Mouse (Mus musculus) olfactory bulb, adult 2 months (tissue): ENCODE measurements around the gene Hist1h2be. TPM values are rescaled to one million over a fixed set of nuclear protein-coding genes. Genes with fewer than 3 reads are reported as not detected.

Experiments used
- H3K27ac ChIP-seq: fragments of 200-500 bp; 2 replicates; pipeline ENCODE4 v1.5.1; 2012; ENCODE audit warnings: low read depth, low read length; ENCODE audit not compliant: insufficient read depth
- H3K4me1 ChIP-seq: fragments of 200-500 bp; 2 replicates; pipeline ENCODE4 v1.6.1; 2012; ENCODE audit warnings: low read length; ENCODE audit not compliant: control insufficient read depth, insufficient read depth
- H3K4me3 ChIP-seq: fragments of 200-500 bp; 2 replicates; pipeline ENCODE4 v1.5.1; 2012; ENCODE audit warnings: mild to moderate bottlenecking, low read depth, low read length, moderate library complexity; ENCODE audit not compliant: insufficient read depth
- CTCF ChIP-seq: fragments of 200-500 bp; IDR thresholded peaks from 2 replicates; pipeline ENCODE4 v1.5.1; 2012; ENCODE audit warnings: low read depth, mild to moderate bottlenecking, low read length, moderate library complexity; ENCODE audit not compliant: insufficient read depth
- POLR2A ChIP-seq: fragments of 200-500 bp; IDR thresholded peaks from 2 replicates; pipeline ENCODE4 v1.6.1; 2012; ENCODE audit warnings: mild to moderate bottlenecking, low read depth, low read length, moderate library complexity; ENCODE audit not compliant: insufficient read depth
- WGBS: fragments of 180-500 bp; shearing (Covaris S2); methylation state at CpG from one replicate; pipeline ENCODE4 v1.1.7; 2018; 5-methylcytosine and 5-hydroxymethylcytosine counted together
- polyA plus RNA-seq: library from polyadenylated mRNA; stranded (reverse); fragments of >200 nt; gene quantifications from 2 replicates; pipeline ENCODE4 v1.2.4, GENCODE M21; 2012; ENCODE audit warnings: low replicate concordance; ENCODE audit not compliant: missing spikeins, insufficient read depth, insufficient read length

Gene Hist1h2be
- polyA plus RNA-seq, 1 experiment, result not detected

- WGBS, result 82% methylated on average over 3 of the region's 3 CpGs
- TF ChIP-seq CTCF (no peak), POLR2A (no peak)
- Histone ChIP-seq H3K27ac (no peak overlapping the region), H3K4me1 (no peaks in the 10 kb centered on the region), H3K4me3 (no peak overlapping the region)
These were observed 9.3 kb downstream of the Hist1h2be start for GRCm38 (mm10) chr13:23611638-23612037.

DNA sequence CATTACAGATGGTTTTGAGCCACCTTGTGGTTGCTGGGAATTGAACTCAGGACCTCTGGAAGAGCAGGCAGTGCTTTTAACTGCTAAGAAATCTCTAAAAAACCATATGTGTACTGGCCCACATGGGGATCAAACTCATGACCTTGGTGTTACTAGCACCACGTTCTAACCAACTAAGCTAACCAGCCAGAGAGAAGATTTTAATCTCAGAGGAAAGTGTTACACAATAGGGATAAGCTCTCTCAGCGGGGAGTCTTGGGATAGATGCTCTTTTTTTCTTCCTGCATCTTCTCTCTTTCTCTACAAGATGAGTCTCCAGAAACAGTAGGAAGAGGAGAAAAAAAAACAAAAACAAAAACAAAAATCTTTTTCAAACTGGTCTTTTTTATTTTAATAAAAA is 10.5 kb downstream of the Hist1h2be start:
- Histone ChIP-seq H3K27ac (no peak overlapping the region), H3K4me1 (no peaks in the 10 kb centered on the region), H3K4me3 (no peak overlapping the region)
- TF ChIP-seq POLR2A (no peak), CTCF (no peak)
- WGBS, result 74% methylated on average over 2 of the region's 2 CpGs

DNA sequence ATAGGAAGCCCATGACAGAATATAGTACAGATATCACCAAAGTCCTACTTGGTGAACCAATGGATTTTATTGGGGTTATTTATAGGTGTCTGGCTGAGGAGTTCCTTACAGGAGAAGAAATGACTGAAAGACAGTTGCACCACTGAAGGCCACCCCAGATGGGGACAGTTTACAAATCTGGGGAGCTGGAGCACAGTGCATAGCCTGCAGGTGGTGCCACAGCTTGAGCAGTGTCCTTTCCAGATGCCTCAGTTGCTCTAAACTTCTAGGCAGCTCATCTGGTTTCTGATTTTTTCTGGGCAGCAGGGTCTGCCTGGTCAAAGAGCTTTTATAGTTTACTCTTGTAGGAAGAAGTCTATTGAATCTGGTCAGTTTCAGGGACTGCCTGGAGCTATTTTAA is 11.1 kb downstream of the Hist1h2be start:
- Histone ChIP-seq H3K4me3 (no peak overlapping the region), H3K27ac (no peak overlapping the region), H3K4me1 (no peaks in the 10 kb centered on the region)
- no peak for TF ChIP-seq POLR2A
- TF ChIP-seq CTCF, result no peak

- WGBS, result 84% methylated on average over 4 of the region's 4 CpGs
- Histone ChIP-seq H3K4me3 (no peak overlapping the region), H3K27ac (no peak overlapping the region), H3K4me1 (no peaks in the 10 kb centered on the region)
- TF ChIP-seq POLR2A, result no peak
- no peak for TF ChIP-seq CTCF
These were observed 11.7 kb downstream of the Hist1h2be start for GRCm38 (mm10) chr13:23609209-23609608.

GRCm38 (mm10) chr13:23605052-23605451 is 15.9 kb downstream of the Hist1h2be start:
- Histone ChIP-seq H3K4me3 (no peak overlapping the region), H3K27ac (no peak overlapping the region), H3K4me1 (no peaks in the 10 kb centered on the region)
- 91% methylated on average over 3 of the region's 3 CpGs for WGBS
- TF ChIP-seq POLR2A, result no peak
- no peak for TF ChIP-seq CTCF

DNA sequence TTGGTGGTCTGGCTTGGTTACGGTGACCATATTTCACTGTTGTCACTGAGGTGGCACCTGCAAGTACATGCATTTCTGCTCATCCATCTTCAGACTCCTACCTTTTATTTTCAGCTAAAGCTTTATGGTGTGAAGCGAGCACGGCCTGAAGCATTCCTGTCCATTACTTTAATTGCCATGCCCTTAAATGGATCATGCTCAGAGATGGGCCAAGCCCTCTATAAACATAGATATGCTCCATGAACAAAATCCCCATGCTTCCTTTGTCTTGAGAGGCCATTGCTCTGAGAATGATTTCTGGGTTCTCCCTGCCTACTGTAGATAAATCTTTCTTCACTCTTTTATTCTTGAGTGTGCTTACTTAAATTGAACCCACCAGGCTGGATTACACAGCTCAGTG is 16.5 kb downstream of the Hist1h2be start:
- no peaks in the 10 kb centered on the region for H3K4me1 ChIP-seq
- no peak overlapping the region for H3K4me3 ChIP-seq
- H3K27ac ChIP-seq, result no peak overlapping the region
- TF ChIP-seq POLR2A (no peak), CTCF (no peak)
- 98% methylated on average over 3 of the region's 3 CpGs for WGBS

- Histone ChIP-seq H3K4me1 (no peaks in the 10 kb centered on the region), H3K4me3 (no peak overlapping the region), H3K27ac (no peak overlapping the region)
- WGBS, result 76% methylated on average over 7 of the region's 7 CpGs
- TF ChIP-seq CTCF, result no peak
- TF ChIP-seq POLR2A, result no peak
These were observed 17.7 kb downstream of the Hist1h2be start for GRCm38 (mm10) chr13:23603182-23603699.

DNA sequence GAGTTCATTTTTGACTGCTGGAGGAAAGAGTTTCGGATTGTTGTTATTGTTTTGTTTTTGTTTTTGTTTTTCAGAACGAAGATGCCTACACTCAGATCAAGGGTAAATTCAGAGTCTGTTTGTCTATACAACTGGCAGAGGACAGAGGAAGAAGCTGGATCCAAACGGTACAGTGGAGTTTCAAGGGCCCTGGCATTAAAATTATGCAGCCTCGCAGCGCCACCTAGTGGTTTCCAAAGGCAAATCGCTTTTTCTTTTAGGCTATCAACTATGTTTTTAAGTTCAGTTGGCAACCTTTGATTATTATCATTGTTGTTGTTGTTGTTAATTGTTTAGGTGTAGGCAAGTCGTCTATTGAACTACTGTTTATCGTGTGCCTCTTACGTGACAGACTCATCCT is 23.0 kb downstream of the Hist1h2be start:
- WGBS, result 6% methylated on average over 9 of the region's 9 CpGs
- TF ChIP-seq CTCF, result no peak
- TF ChIP-seq POLR2A, result no peak
- H3K27ac ChIP-seq, result no peak overlapping the region

DNA sequence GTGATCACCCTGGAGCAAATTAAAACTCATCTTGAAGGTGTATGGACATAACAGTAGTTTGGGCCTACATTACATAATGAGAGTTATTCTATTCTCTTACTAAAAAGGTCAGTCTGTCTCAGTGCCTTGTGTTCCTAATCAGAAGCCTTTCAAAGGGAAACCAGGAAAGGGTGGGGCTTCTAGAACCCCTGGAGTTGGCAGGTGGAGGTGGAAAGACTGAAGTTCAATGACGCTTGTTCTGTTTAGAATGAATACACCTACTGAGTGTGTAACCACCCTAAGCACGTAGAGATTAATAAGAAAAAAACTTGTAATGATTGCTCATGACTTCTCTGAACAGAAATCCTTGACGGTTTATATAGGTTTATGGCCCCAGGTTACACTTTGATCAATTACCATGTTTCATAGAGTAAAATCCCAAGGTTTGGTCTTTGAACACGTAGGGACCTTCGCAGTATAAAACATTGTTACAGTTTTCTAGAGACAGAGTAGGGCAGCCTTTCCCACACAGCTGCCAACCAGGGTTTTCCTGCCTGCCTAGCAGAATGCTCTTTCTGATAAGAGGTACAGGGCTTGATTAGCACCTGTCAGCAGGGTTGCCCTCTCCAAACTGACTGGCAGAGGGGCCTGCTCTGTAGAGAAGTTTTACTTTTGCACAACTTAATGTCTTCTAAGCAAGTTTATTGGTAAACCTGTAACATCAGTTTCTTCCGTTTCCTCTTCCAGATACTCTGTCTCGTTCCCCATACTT is 25.1 kb downstream of the Hist1h2be start:
- H3K4me3 ChIP-seq, result no peak overlapping the region
- TF ChIP-seq POLR2A (no peak), CTCF (no peak)
- no peaks in the 10 kb centered on the region for H3K4me1 ChIP-seq
- no peak overlapping the region for H3K27ac ChIP-seq
- WGBS, result 91% methylated on average over 7 of the region's 7 CpGs

More for the DNA sequence above, 23.0 kb downstream of the Hist1h2be start:
- H3K4me1 ChIP-seq, result no peaks in the 10 kb centered on the region
- H3K4me3 ChIP-seq, result no peak overlapping the region

GRCm38 (mm10) chr13:23595185-23595584 is 25.7 kb downstream of the Hist1h2be start:
- H3K4me3 ChIP-seq, result no peak overlapping the region
- H3K27ac ChIP-seq, result no peak overlapping the region
- WGBS, result 86% methylated on average over 2 of the region's 2 CpGs
- no peaks in the 10 kb centered on the region for H3K4me1 ChIP-seq
- no peak for TF ChIP-seq CTCF
- TF ChIP-seq POLR2A, result no peak
